Mouse (Mus musculus) hindbrain, embryonic 14.5 days (tissue): ENCODE measurements at regions not wholly inside any gene's neighbourhood (a gene's known extent, or its start where the extent isn't known, plus 50 kb on each side); places are given as distances from the start of the nearest gene placed in this dataset.

Experiments
- ATAC-seq: fragments of 200-750 bp; cut with Nextera tagmentation; 2 replicates; pipeline ENCODE4 v1.8.0; 2017; ENCODE audit warnings: moderate number of reproducible peaks, mild to moderate bottlenecking, moderate TSS enrichment, moderate library complexity; ENCODE audit not compliant: low FRiP score
- DNase-seq: peaks from one replicate; pipeline ENCODE4 v3.0.0-alpha.2; 2015; ENCODE audit warnings: low spot score
- H3K27ac ChIP-seq: fragments of 300-500 bp; sonication (generic); 2 replicates; pipeline ENCODE4 v1.5.1; 2014; ENCODE audit warnings: mild to moderate bottlenecking, moderate library complexity
- H3K27me3 ChIP-seq: fragments of 300-500 bp; sonication (generic); 2 replicates; pipeline ENCODE4 v1.6.1; 2014; ENCODE audit warnings: mild to moderate bottlenecking, low read length, mixed read lengths; ENCODE audit not compliant: control insufficient read depth, insufficient read depth
- H3K36me3 ChIP-seq: fragments of 300-500 bp; sonication (generic); replicated peaks from 2 replicates; pipeline ENCODE4 v1.6.1; 2014; ENCODE audit not compliant: control insufficient read depth, insufficient read depth
- H3K4me1 ChIP-seq: fragments of 300-500 bp; sonication (generic); replicated peaks from 2 replicates; pipeline ENCODE4 v1.6.1; 2014; ENCODE audit warnings: antibody characterized with exemption, low read length, mixed read lengths; ENCODE audit not compliant: control insufficient read depth, insufficient read depth
- H3K4me2 ChIP-seq: fragments of 300-500 bp; sonication (generic); replicated peaks from 2 replicates; pipeline ENCODE4 v1.6.1; 2014; ENCODE audit warnings: mild to moderate bottlenecking, moderate library complexity
- H3K4me3 ChIP-seq: fragments of 300-500 bp; sonication (generic); replicated peaks from 2 replicates; pipeline ENCODE4 v1.5.1; 2014; ENCODE audit warnings: mild to moderate bottlenecking, low read length
- H3K9ac ChIP-seq: fragments of 300-500 bp; sonication (generic); 2 replicates; pipeline ENCODE4 v1.6.1; 2014
- H3K9me3 ChIP-seq: fragments of 300-500 bp; sonication (generic); 2 replicates; pipeline ENCODE4 v1.6.1; 2016; ENCODE audit warnings: low read length; ENCODE audit not compliant: control insufficient read depth
- WGBS: fragments of 180-500 bp; shearing (Covaris S2); extraction: QIAGEN DNeasy Blood & Tissue Kit; methylation state at CpG from one replicate; pipeline ENCODE4 v1.1.7; 2014; 5-methylcytosine and 5-hydroxymethylcytosine counted together

GRCm38 (mm10) chr8:35996330-35997077, 230.9 kb downstream of the Gm19410 start:
- Histone ChIP-seq H3K36me3 (no peaks in the 10 kb centered on the region), H3K4me1 (no peaks in the 10 kb centered on the region), H3K9ac (no peak overlapping the region), H3K27me3 (no peaks in the 10 kb centered on the region), H3K4me2 (no peak overlapping the region), H3K9me3 (no peaks in the 10 kb centered on the region), H3K4me3 (no peak overlapping the region), H3K27ac (no peak overlapping the region)
- DNase-seq (no peak), ATAC-seq (no peak)
- 73% methylated on average over 6 of the region's 6 CpGs for WGBS

GRCm38 (mm10) chr8:35999584-35999983, 234.0 kb downstream of the Gm19410 start:
- H3K27me3 ChIP-seq, result no peaks in the 10 kb centered on the region
- H3K36me3 ChIP-seq, result no peaks in the 10 kb centered on the region
- no peak overlapping the region for H3K4me2 ChIP-seq
- 87% methylated on average over 9 of the region's 9 CpGs for WGBS
- H3K4me3 ChIP-seq, result no peak overlapping the region
- no peak for ATAC-seq
- 0 out of 2 replicates have a peak, but pooled peaks cover 3% of the 10 kb centered on the region for H3K4me1 ChIP-seq
- no peak overlapping the region for H3K9ac ChIP-seq
- no peaks in the 10 kb centered on the region for H3K9me3 ChIP-seq
- H3K27ac ChIP-seq, result no peak overlapping the region
- DNase-seq, result no peak

GRCm38 (mm10) chr8:36004387-36004786, 238.8 kb downstream of the Gm19410 start:
- H3K27me3 ChIP-seq, result no peaks in the 10 kb centered on the region
- 96% methylated on average over 2 of the region's 2 CpGs for WGBS
- H3K9me3 ChIP-seq, result 0 out of 2 replicates have a peak, but pooled peaks cover 3% of the 10 kb centered on the region
- ATAC-seq, result no peak
- H3K9ac ChIP-seq, result no peak overlapping the region
- H3K36me3 ChIP-seq, result no peaks in the 10 kb centered on the region
- 0 out of 2 replicates have a peak, but pooled peaks cover 3% of the 10 kb centered on the region for H3K4me1 ChIP-seq
- H3K4me2 ChIP-seq, result no peak overlapping the region
- DNase-seq, result no peak
- no peak overlapping the region for H3K4me3 ChIP-seq
- no peak overlapping the region for H3K27ac ChIP-seq

GRCm38 (mm10) chr8:36005536-36005935, 239.9 kb downstream of the Gm19410 start:
- no peaks in the 10 kb centered on the region for H3K27me3 ChIP-seq
- H3K4me2 ChIP-seq, result no peak overlapping the region
- 0 out of 2 replicates have a peak, but pooled peaks cover 3% of the 10 kb centered on the region for H3K4me1 ChIP-seq
- no peak for DNase-seq
- H3K9ac ChIP-seq, result no peak overlapping the region
- H3K36me3 ChIP-seq, result no peaks in the 10 kb centered on the region
- H3K27ac ChIP-seq, result no peak overlapping the region
- no peak for ATAC-seq
- H3K4me3 ChIP-seq, result no peak overlapping the region
- H3K9me3 ChIP-seq, result 0 out of 2 replicates have a peak, but pooled peaks cover 3% of the 10 kb centered on the region
- WGBS, result 78% methylated on average over 3 of the region's 3 CpGs

GRCm38 (mm10) chr8:36007724-36008123, 242.1 kb downstream of the Gm19410 start:
- Histone ChIP-seq H3K4me1 (0 out of 2 replicates have a peak, but pooled peaks cover under 1% of the 10 kb centered on the region), H3K4me2 (no peak overlapping the region), H3K4me3 (no peak overlapping the region), H3K9ac (no peak overlapping the region), H3K27ac (no peak overlapping the region), H3K36me3 (no peaks in the 10 kb centered on the region), H3K9me3 (0 out of 2 replicates have a peak, but pooled peaks cover 3% of the 10 kb centered on the region), H3K27me3 (no peaks in the 10 kb centered on the region)
- DNase-seq, result no peak
- 89% methylated on average over 1 of the region's 1 CpGs for WGBS
- no peak for ATAC-seq

- Histone ChIP-seq H3K9me3 (0 out of 2 replicates have a peak, but pooled peaks cover 3% of the 10 kb centered on the region), H3K27ac (no peak overlapping the region), H3K4me3 (no peak overlapping the region), H3K27me3 (no peaks in the 10 kb centered on the region), H3K4me1 (peaks cover 13% of the 10 kb centered on the region; the same call in 1 of the 2 replicates), H3K4me2 (no peak overlapping the region), H3K9ac (no peak overlapping the region), H3K36me3 (no peaks in the 10 kb centered on the region)
- DNase-seq (no peak), ATAC-seq (no peak)
- 66% methylated on average over 9 of the region's 9 CpGs for WGBS
Observed at GRCm38 (mm10) chr8:36009565-36009964, 244.0 kb downstream of the Gm19410 start.

GRCm38 (mm10) chr8:36010446-36011217, 245.0 kb downstream of the Gm19410 start:
- 80% methylated on average over 11 of the region's 11 CpGs for WGBS
- Histone ChIP-seq H3K27ac (no peak overlapping the region), H3K9ac (no peak overlapping the region), H3K4me1 (peaks cover 23% of the 10 kb centered on the region), H3K4me3 (no peak overlapping the region), H3K4me2 (no peak overlapping the region), H3K36me3 (no peaks in the 10 kb centered on the region), H3K9me3 (0 out of 2 replicates have a peak, but pooled peaks cover 3% of the 10 kb centered on the region), H3K27me3 (no peaks in the 10 kb centered on the region)
- no peak for DNase-seq
- no peak for ATAC-seq

GRCm38 (mm10) chr8:36014862-36015261, 249.3 kb downstream of the Gm19410 start:
- Histone ChIP-seq H3K27me3 (no peaks in the 10 kb centered on the region), H3K36me3 (no peaks in the 10 kb centered on the region), H3K27ac (peak overlapping the region; percentile 40), H3K4me3 (no peak overlapping the region), H3K9me3 (no peaks in the 10 kb centered on the region), H3K4me2 (no peak overlapping the region), H3K9ac (no peak overlapping the region), H3K4me1 (peaks cover 40% of the 10 kb centered on the region)
- peak; percentile 69 for DNase-seq
- WGBS, result 36% methylated on average over 8 of the region's 8 CpGs
- ATAC-seq, result peak; percentile 56; the same call in 1 of the 2 replicates
